ENCODE assay signal across 13 mouse cellular contexts in the genomic region with DNA sequence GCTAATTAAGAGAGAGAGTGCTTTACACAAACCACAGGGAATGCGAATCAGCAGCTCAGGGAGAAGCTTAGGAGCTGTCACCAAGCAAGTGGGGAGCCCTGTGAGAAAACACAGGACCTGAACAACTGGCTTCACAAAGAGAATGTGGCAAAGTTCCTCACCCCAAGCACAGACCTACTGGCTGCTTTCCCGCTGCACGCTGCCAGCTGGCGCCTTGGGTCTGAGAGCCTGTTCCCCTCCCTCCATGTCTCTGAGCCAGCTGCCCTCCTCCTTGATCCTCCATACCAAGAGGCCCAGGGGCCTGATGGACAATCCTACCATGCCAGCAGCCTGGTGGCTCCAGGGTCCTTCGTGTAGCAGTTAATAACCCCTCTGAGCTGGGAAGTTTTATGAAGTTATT. TPM values are rescaled to one million over a fixed set of nuclear protein-coding genes. Genes with fewer than 3 reads are reported as not detected.
DNase-seq lines count a peak whose midpoint lies in the region; ATAC-seq lines count a peak whose summit lies in the region.
"Had no signal": no experiment of that assay in that cellular context is flagged by ENCODE, and none has a peak within 500 bp of the region (broad histone marks: within the 10 kb centered on the region; RNA-seq: fewer than 3 reads in every experiment).

No protein-coding gene starts in this region.

- H3K9ac ChIP-seq in midbrain, embryonic 11.5 days (ENCODE audit: low read length) = no peak overlapping the region
- H3K9ac ChIP-seq: stomach, embryonic 15.5 days had no signal

- H3K36me3 ChIP-seq in midbrain, embryonic 11.5 days (ENCODE audit: control insufficient read depth, insufficient read depth, low read length) = no peaks in the 10 kb centered on the region
- H3K36me3 ChIP-seq in midbrain, embryonic 10.5 days = no peaks in the 10 kb centered on the region
- H3K36me3 ChIP-seq: stomach, embryonic 15.5 days had no signal

- peak; percentile 10 for DNase-seq in embryo, embryonic 11 days
- DNase-seq in embryo, embryonic 10 days (ENCODE audit: low spot score) = no peak
- DNase-seq in midbrain, embryonic 11.5 days (ENCODE audit: low spot score, missing footprints) = peak; percentile 66
- no peak for DNase-seq in midbrain, embryonic 10.5 days (ENCODE audit: low spot score)
- peak; percentile 29 to 64 for DNase-seq in heart, postnatal 14 days
- DNase-seq in retina, embryonic 14.5 days (ENCODE audit: low spot score) = peak; percentile 42
- no peak for DNase-seq in spleen, adult 12 weeks (ENCODE audit: low spot score)
- no peak for DNase-seq in thymus, postnatal 10 days (ENCODE audit: low spot score in 2 of 2)
- DNase-seq: kidney, adult 9 months; lung, postnatal 36 days had no signal

- no peaks in the 10 kb centered on the region; the same call in 1 of the 2 replicates for H3K27me3 ChIP-seq in midbrain, embryonic 11.5 days (ENCODE audit: control insufficient read depth, insufficient read depth, low read length)
- peaks cover 13% of the 10 kb centered on the region for H3K27me3 ChIP-seq in midbrain, embryonic 10.5 days (ENCODE audit: low read depth, poor library complexity, severe bottlenecking)

- H3K27ac ChIP-seq in midbrain, embryonic 11.5 days (ENCODE audit: low read depth, low read length) = no peak overlapping the region
- H3K27ac ChIP-seq in midbrain, embryonic 10.5 days (replicated peaks) = no peak overlapping the region
- H3K27ac ChIP-seq: stomach, embryonic 15.5 days had no signal

- peak; percentile 64; the same call in 1 of the 2 replicates for ATAC-seq in midbrain, embryonic 11.5 days (ENCODE audit: low FRiP score)

- H3K4me3 ChIP-seq in midbrain, embryonic 11.5 days (ENCODE audit: low read depth, low read length) = no peak overlapping the region
- no peak overlapping the region for H3K4me3 ChIP-seq in midbrain, embryonic 10.5 days
- H3K4me3 ChIP-seq: stomach, embryonic 15.5 days had no signal

- WGBS in midbrain, embryonic 11.5 days = 21% methylated on average over 5 of the region's 5 CpGs
- 13% methylated on average over 5 of the region's 5 CpGs for WGBS in midbrain, embryonic 10.5 days

- intact Hi-C loops in heart, postnatal 14 days (cut with DNase I) = no loop called here

- no peaks in the 10 kb centered on the region for H3K9me3 ChIP-seq in midbrain, embryonic 11.5 days (ENCODE audit: control insufficient read depth, low read length)
- H3K9me3 ChIP-seq in midbrain, embryonic 10.5 days (replicated peaks) = no peaks in the 10 kb centered on the region
- H3K9me3 ChIP-seq: stomach, embryonic 15.5 days had no signal

- H3K4me2 ChIP-seq in midbrain, embryonic 11.5 days = no peak overlapping the region
- H3K4me2 ChIP-seq: stomach, embryonic 15.5 days had no signal

- H3K4me1 ChIP-seq in midbrain, embryonic 11.5 days (ENCODE audit: control insufficient read depth, insufficient read depth, low read length) = no peaks in the 10 kb centered on the region
- 0 out of 2 replicates have a peak, but pooled peaks cover 3% of the 10 kb centered on the region for H3K4me1 ChIP-seq in midbrain, embryonic 10.5 days
- H3K4me1 ChIP-seq: stomach, embryonic 15.5 days had no signal

RNA-seq across cellular contexts. Expression of a gene that starts 19.8 kb away (rescaled TPM):
- polyA plus RNA-seq in midbrain, embryonic 11.5 days (2014; fragmentation: Nextera tagmentation; extraction: Ambion mirVana) = 0.15 and 0.25 TPM in 2 replicates
- polyA plus RNA-seq in midbrain, embryonic 10.5 days (2016; fragmentation: Nextera tagmentation; extraction: Ambion mirVana) = 0.06 and 0.15 TPM in 2 replicates
- total RNA-seq in heart, postnatal 14 days (2021) = not detected
- polyA plus RNA-seq: C2C12; limb, embryonic 11.5 days; stomach, embryonic 15.5 days had no signal

Comparison
In these comparisons a context has a peak if more than half of its experiments do, and no peak if none do; other contexts are left out.
1. DNase-seq: peak in embryo, embryonic 11 days (single experiment), midbrain, embryonic 11.5 days (single experiment), heart, postnatal 14 days (2 of 2) and retina, embryonic 14.5 days (single experiment); none in embryo, embryonic 10 days (single experiment), midbrain, embryonic 10.5 days (single experiment), spleen, adult 12 weeks (single experiment) and thymus, postnatal 10 days (0 of 2).